In genomic region chr11:99468566-99468965, GRCm38 (mm10) we compare ENCODE assay signal across 38 mouse cellular contexts. TPM values are rescaled to one million over a fixed set of nuclear protein-coding genes. Genes with fewer than 3 reads are reported as not detected.
DNase-seq lines count a peak whose midpoint lies in the region; ATAC-seq and TF ChIP-seq lines count a peak whose summit lies in the region.
"Had no signal": no experiment of that assay in that cellular context is flagged by ENCODE, and none has a peak within 500 bp of the region (broad histone marks: within the 10 kb centered on the region; RNA-seq: fewer than 3 reads in every experiment).

No protein-coding gene starts in this region.

- no peak for TF ChIP-seq POLR2A in lung, adult 2 months (IDR thresholded peaks at IDR 0.05; ENCODE audit: borderline replicate concordance, extremely low read depth, low read depth, low read length)

- ATAC-seq in lung, embryonic 14.5 days (ENCODE audit: insufficient read depth), result 0 out of 2 replicates have a peak, but pooled peaks have one; percentile 32
- no peak for ATAC-seq in stomach, embryonic 14.5 days (ENCODE audit: insufficient number of reproducible peaks, insufficient read depth, low FRiP score, low read depth)
- ATAC-seq in cerebellum, adult (ENCODE audit: insufficient number of reproducible peaks, low FRiP score, low TSS enrichment), result no peak
- no peak for ATAC-seq in megakaryocyte progenitor cell, adult 5-6 weeks (replicated peaks; ENCODE audit: poor library complexity)
- ATAC-seq: forebrain, embryonic 13.5 days; Patski had no signal

- no peaks in the 10 kb centered on the region for H3K27me3 ChIP-seq in lung, embryonic 14.5 days (ENCODE audit: insufficient read depth, low read length)
- H3K27me3 ChIP-seq in stomach, embryonic 14.5 days (ENCODE audit: control insufficient read depth, insufficient read depth, low read length), result no peaks in the 10 kb centered on the region
- H3K27me3 ChIP-seq in hindbrain, embryonic 10.5 days (ENCODE audit: insufficient read depth, poor library complexity, severe bottlenecking), result no peaks in the 10 kb centered on the region
- H3K27me3 ChIP-seq: forebrain, embryonic 13.5 days; limb, embryonic 13.5 days; neural tube, embryonic 12.5 days; Patski had no signal

- 59% methylated on average over 11 of the region's 11 CpGs for WGBS in lung, adult 2 months
- WGBS in lung, embryonic 14.5 days, result 55% methylated on average over 11 of the region's 11 CpGs
- 72% methylated on average over 11 of the region's 11 CpGs for WGBS in stomach, embryonic 14.5 days
- 88% methylated on average over 11 of the region's 11 CpGs for WGBS in hindbrain, embryonic 10.5 days

- no peak overlapping the region for H3K4me3 ChIP-seq in lung, adult 2 months (replicated peaks; ENCODE audit: extremely low read depth, low read depth, low read length)
- no peak overlapping the region for H3K4me3 ChIP-seq in lung, embryonic 14.5 days (ENCODE audit: low read depth, low read length)
- H3K4me3 ChIP-seq in stomach, embryonic 14.5 days (ENCODE audit: low read depth, low read length), result no peak overlapping the region
- no peak overlapping the region for H3K4me3 ChIP-seq in hindbrain, embryonic 10.5 days
- H3K4me3 ChIP-seq: forebrain, embryonic 13.5 days; heart, embryonic 10.5 days; heart, embryonic 15.5 days; hindbrain, embryonic 13.5 days; limb, embryonic 13.5 days; megakaryocyte, embryonic 14.5 days; midbrain, embryonic 12.5 days; myocyte; neural tube, embryonic 12.5 days had no signal

- no peaks in the 10 kb centered on the region; the same call in none of the 2 replicates for H3K4me1 ChIP-seq in lung, adult 2 months (ENCODE audit: control insufficient read depth, insufficient read depth, low read length)
- peaks cover 10% of the 10 kb centered on the region; the same call in 1 of the 2 replicates for H3K4me1 ChIP-seq in lung, embryonic 14.5 days (ENCODE audit: insufficient read depth)
- H3K4me1 ChIP-seq in stomach, embryonic 14.5 days (ENCODE audit: control insufficient read depth, insufficient read depth, low read length), result 0 out of 2 replicates have a peak, but pooled peaks cover 5% of the 10 kb centered on the region
- no peaks in the 10 kb centered on the region for H3K4me1 ChIP-seq in hindbrain, embryonic 10.5 days (replicated peaks)
- H3K4me1 ChIP-seq: forebrain, embryonic 13.5 days; heart, embryonic 10.5 days; heart, embryonic 15.5 days; hindbrain, embryonic 13.5 days; megakaryocyte, embryonic 14.5 days; midbrain, embryonic 12.5 days; neural tube, embryonic 12.5 days had no signal

- peak overlapping the region; percentile 54 for H3K27ac ChIP-seq in lung, embryonic 14.5 days (ENCODE audit: low read depth)
- H3K27ac ChIP-seq in stomach, embryonic 14.5 days (ENCODE audit: low read length), result peak overlapping the region; percentile 15; the same call in 1 of the 2 replicates
- H3K27ac ChIP-seq in hindbrain, embryonic 10.5 days, result no peak overlapping the region
- H3K27ac ChIP-seq: forebrain, embryonic 13.5 days; heart, embryonic 10.5 days; heart, embryonic 15.5 days; hindbrain, embryonic 13.5 days; limb, embryonic 13.5 days; midbrain, embryonic 12.5 days; neural tube, embryonic 12.5 days had no signal

- peak; percentile 35 to 66 for DNase-seq in lung, adult 18-20 months
- no peak for DNase-seq in lung, adult 2 months
- peak; percentile 36 for DNase-seq in lung, embryonic 14.5 days
- DNase-seq in lung, postnatal 10 days, result peak; percentile 13
- no peak for DNase-seq in hindbrain, embryonic 10.5 days (ENCODE audit: low spot score)
- DNase-seq: adrenal gland, postnatal 10 days; cerebellum, adult 11 months; cerebellum, adult 9-10 months; cerebellum, postnatal 36 days; gastrocnemius, postnatal 14 days; heart, adult 11 months; heart, postnatal 36 days; kidney, adult 11 months; kidney, postnatal 14 days; thymus, adult 18-20 months; thymus, postnatal 36 days had no signal

- TF ChIP-seq CTCF in lung, adult 2 months (IDR thresholded peaks at IDR 0.05; ENCODE audit: insufficient read depth, low read length), result no peak
- no peak for TF ChIP-seq CTCF in lung, embryonic 14.5 days (IDR thresholded peaks at IDR 0.05; ENCODE audit: low read depth)

- H3K9ac ChIP-seq in lung, embryonic 14.5 days, result no peak overlapping the region
- no peak overlapping the region for H3K9ac ChIP-seq in stomach, embryonic 14.5 days (replicated peaks; ENCODE audit: low read depth, low read length)
- H3K9ac ChIP-seq: forebrain, embryonic 13.5 days; heart, embryonic 15.5 days; hindbrain, embryonic 13.5 days; limb, embryonic 13.5 days; midbrain, embryonic 12.5 days; neural tube, embryonic 12.5 days had no signal

- no peaks in the 10 kb centered on the region for H3K36me3 ChIP-seq in lung, embryonic 14.5 days (ENCODE audit: insufficient read depth)
- H3K36me3 ChIP-seq in stomach, embryonic 14.5 days (ENCODE audit: control insufficient read depth, insufficient read depth, low read length), result no peaks in the 10 kb centered on the region
- no peaks in the 10 kb centered on the region for H3K36me3 ChIP-seq in hindbrain, embryonic 10.5 days
- H3K36me3 ChIP-seq: heart, embryonic 10.5 days; heart, embryonic 15.5 days; hindbrain, embryonic 13.5 days; limb, embryonic 13.5 days; midbrain, embryonic 12.5 days; neural tube, embryonic 12.5 days had no signal

- H3K9me3 ChIP-seq in lung, embryonic 14.5 days (ENCODE audit: low read depth, low read length), result no peaks in the 10 kb centered on the region
- no peaks in the 10 kb centered on the region for H3K9me3 ChIP-seq in stomach, embryonic 14.5 days (ENCODE audit: control insufficient read depth, low read depth, low read length)
- no peaks in the 10 kb centered on the region for H3K9me3 ChIP-seq in hindbrain, embryonic 10.5 days
- H3K9me3 ChIP-seq: forebrain, embryonic 13.5 days; heart, embryonic 10.5 days; heart, embryonic 15.5 days; hindbrain, embryonic 13.5 days; limb, embryonic 13.5 days; megakaryocyte, embryonic 14.5 days; midbrain, embryonic 12.5 days; neural tube, embryonic 12.5 days had no signal

- H3K4me2 ChIP-seq in lung, embryonic 14.5 days, result no peak overlapping the region
- H3K4me2 ChIP-seq in stomach, embryonic 14.5 days (replicated peaks; ENCODE audit: low read depth, low read length), result no peak overlapping the region
- H3K4me2 ChIP-seq: forebrain, embryonic 13.5 days; heart, embryonic 15.5 days; hindbrain, embryonic 13.5 days; limb, embryonic 13.5 days; liver, embryonic 11.5 days; midbrain, embryonic 12.5 days; neural tube, embryonic 12.5 days had no signal

RNA-seq across cellular contexts. Expression of gene Krt23, which starts 24.4 kb away (rescaled TPM):
- 20.2 and 26.1 TPM in 2 replicates for polyA plus RNA-seq in lung, adult 2 months (2012; rRNA removed)
- polyA plus RNA-seq in lung, embryonic 14.5 days (2014; fragmentation: Nextera tagmentation; extraction: Ambion mirVana), result 4.0 and 4.4 TPM in 2 replicates
- 18.3 and 21.4 TPM in 2 replicates for polyA plus RNA-seq in stomach, embryonic 14.5 days (2014; fragmentation: Nextera tagmentation; extraction: Ambion mirVana)
- 0.24 TPM in 1 of 2 replicates, not detected in the other for polyA plus RNA-seq in hindbrain, embryonic 10.5 days (2016; fragmentation: Nextera tagmentation; extraction: Ambion mirVana)
- not detected in 2 replicates for total RNA-seq in megakaryocyte progenitor cell, adult 5-6 weeks (2015)
- not detected in 2 replicates for total RNA-seq in megakaryocyte progenitor cell, adult 5-6 weeks (2017)
- total RNA-seq: gastrocnemius, postnatal 14 days; heart, postnatal 36 days; layer of hippocampus, adult 18-20 months; layer of hippocampus, postnatal 14 days; left cerebral cortex, adult 8-10 months; left cerebral cortex, postnatal 36 days; MEL had no signal
- polyA plus RNA-seq: forebrain, embryonic 13.5 days; midbrain, embryonic 12.5 days; neural tube, embryonic 12.5 days had no signal

RNA-seq across cellular contexts. Expression of gene Krt20, which starts 30.6 kb away (rescaled TPM):
- polyA plus RNA-seq in lung, adult 2 months (2012; rRNA removed), result 0.72 TPM in 1 of 2 replicates, not detected in the other
- polyA plus RNA-seq in lung, embryonic 14.5 days (2014; fragmentation: Nextera tagmentation; extraction: Ambion mirVana), result 0.28 and 0.42 TPM in 2 replicates
- polyA plus RNA-seq in stomach, embryonic 14.5 days (2014; fragmentation: Nextera tagmentation; extraction: Ambion mirVana), result 3.0 and 3.9 TPM in 2 replicates
- polyA plus RNA-seq in hindbrain, embryonic 10.5 days (2016; fragmentation: Nextera tagmentation; extraction: Ambion mirVana), result 0.35 and 1.6 TPM in 2 replicates
- not detected in 2 replicates for total RNA-seq in megakaryocyte progenitor cell, adult 5-6 weeks (2015)
- total RNA-seq in megakaryocyte progenitor cell, adult 5-6 weeks (2017), result not detected in 2 replicates
- total RNA-seq: heart, postnatal 36 days; layer of hippocampus, adult 18-20 months; layer of hippocampus, postnatal 14 days; left cerebral cortex, adult 8-10 months; left cerebral cortex, postnatal 36 days; MEL; midbrain, postnatal 0 days had no signal
- polyA plus RNA-seq: forebrain, embryonic 13.5 days; myocyte; Patski had no signal

RNA-seq across cellular contexts. Expression of gene Krt12, which starts 46.5 kb away (rescaled TPM):
- polyA plus RNA-seq in lung, adult 2 months (2012; rRNA removed), result 0.06 TPM in 1 of 2 replicates, not detected in the other
- polyA plus RNA-seq in lung, embryonic 14.5 days (2014; fragmentation: Nextera tagmentation; extraction: Ambion mirVana), result not detected in 2 replicates
- polyA plus RNA-seq in stomach, embryonic 14.5 days (2014; fragmentation: Nextera tagmentation; extraction: Ambion mirVana), result not detected in 2 replicates
- 0.09 TPM in 1 of 2 replicates, not detected in the other for polyA plus RNA-seq in hindbrain, embryonic 10.5 days (2016; fragmentation: Nextera tagmentation; extraction: Ambion mirVana)
- total RNA-seq in megakaryocyte progenitor cell, adult 5-6 weeks (2015), result not detected in 2 replicates
- not detected in 2 replicates for total RNA-seq in megakaryocyte progenitor cell, adult 5-6 weeks (2017)
- total RNA-seq: adrenal gland, postnatal 10 days; gastrocnemius, postnatal 14 days; heart, postnatal 36 days; MEL had no signal
- polyA plus RNA-seq: forebrain, embryonic 13.5 days; heart, embryonic 10.5 days; heart, embryonic 15.5 days; hindbrain, embryonic 13.5 days; kidney, embryonic 14.5 days; limb, embryonic 13.5 days; liver, embryonic 11.5 days; midbrain, embryonic 12.5 days; myocyte; neural tube, embryonic 12.5 days; Patski had no signal

RNA-seq across cellular contexts. Expression of gene Krt39, which starts 52.6 kb away (rescaled TPM):
- not detected in 2 replicates for polyA plus RNA-seq in lung, adult 2 months (2012; rRNA removed)
- not detected in 2 replicates for polyA plus RNA-seq in lung, embryonic 14.5 days (2014; fragmentation: Nextera tagmentation; extraction: Ambion mirVana)
- polyA plus RNA-seq in stomach, embryonic 14.5 days (2014; fragmentation: Nextera tagmentation; extraction: Ambion mirVana), result not detected in 2 replicates
- polyA plus RNA-seq in hindbrain, embryonic 10.5 days (2016; fragmentation: Nextera tagmentation; extraction: Ambion mirVana), result not detected in 2 replicates
- total RNA-seq in megakaryocyte progenitor cell, adult 5-6 weeks (2015), result not detected in 2 replicates
- total RNA-seq in megakaryocyte progenitor cell, adult 5-6 weeks (2017), result not detected in 2 replicates
- total RNA-seq: adrenal gland, postnatal 10 days; gastrocnemius, postnatal 14 days; heart, postnatal 36 days; layer of hippocampus, adult 18-20 months; layer of hippocampus, postnatal 14 days; left cerebral cortex, adult 8-10 months; left cerebral cortex, postnatal 36 days; MEL; midbrain, postnatal 0 days had no signal
- polyA plus RNA-seq: forebrain, embryonic 13.5 days; heart, embryonic 10.5 days; heart, embryonic 15.5 days; hindbrain, embryonic 13.5 days; limb, embryonic 13.5 days; liver, embryonic 11.5 days; liver, embryonic 16.5 days; midbrain, embryonic 12.5 days; midbrain, postnatal 0 days; myocyte; neural tube, embryonic 12.5 days had no signal

Comparison
In these comparisons a context has a peak if more than half of its experiments do, and no peak if none do; other contexts are left out.
1. DNase-seq: peak in lung, adult 18-20 months (2 of 2), lung, embryonic 14.5 days (single experiment) and lung, postnatal 10 days (single experiment); none in lung, adult 2 months (single experiment) and hindbrain, embryonic 10.5 days (single experiment).